Mouse (Mus musculus) forebrain, embryonic 14.5 days (tissue): ENCODE measurements around the gene Grik5. TPM values are rescaled to one million over a fixed set of nuclear protein-coding genes. Genes with fewer than 3 reads are reported as not detected.

Source experiments
- ATAC-seq: fragments of 200-750 bp; cut with Nextera tagmentation; 2 replicates; pipeline ENCODE4 v1.8.0; 2017; ENCODE audit warnings: mild to moderate bottlenecking, moderate library complexity
- DNase-seq: peaks from one replicate; pipeline ENCODE4 v3.0.0-alpha.2; 2015; ENCODE audit warnings: low spot score
- H3K27ac ChIP-seq: fragments of 300-500 bp; sonication (generic); 2 replicates; pipeline ENCODE4 v1.5.1; 2014; ENCODE audit warnings: low read depth, mild to moderate bottlenecking, control low read depth, low read length, moderate library complexity
- H3K27me3 ChIP-seq: fragments of 300-500 bp; sonication (generic); replicated peaks from 2 replicates; pipeline ENCODE4 v1.6.1; 2014; ENCODE audit warnings: low read length, control low read depth, mixed read lengths; ENCODE audit not compliant: control insufficient read depth, insufficient read depth
- H3K36me3 ChIP-seq: fragments of 300-500 bp; sonication (generic); 2 replicates; pipeline ENCODE4 v1.6.1; 2014; ENCODE audit warnings: low read length, control low read depth; ENCODE audit not compliant: control insufficient read depth, insufficient read depth
- H3K4me1 ChIP-seq: fragments of 300-500 bp; sonication (generic); 2 replicates; pipeline ENCODE4 v1.6.1; 2014; ENCODE audit warnings: antibody characterized with exemption, low read length, control low read depth; ENCODE audit not compliant: control insufficient read depth, insufficient read depth
- H3K4me2 ChIP-seq: fragments of 300-500 bp; sonication (generic); 2 replicates; pipeline ENCODE4 v1.6.1; 2014; ENCODE audit warnings: mild to moderate bottlenecking, control low read depth, low read length
- H3K4me3 ChIP-seq: fragments of 300-500 bp; sonication (generic); 2 replicates; pipeline ENCODE4 v1.5.1; 2014; ENCODE audit warnings: low read depth, low read length, control low read depth
- H3K9ac ChIP-seq: fragments of 300-500 bp; sonication (generic); 2 replicates; pipeline ENCODE4 v1.6.1; 2014; ENCODE audit warnings: mild to moderate bottlenecking, low read length, control low read depth, moderate library complexity
- H3K9me3 ChIP-seq: fragments of 300-500 bp; sonication (generic); replicated peaks from 2 replicates; pipeline ENCODE4 v1.6.1; 2016; ENCODE audit warnings: low read length, control low read depth, mixed read lengths; ENCODE audit not compliant: control insufficient read depth
- WGBS: fragments of 180-500 bp; shearing (Covaris S2); extraction: QIAGEN DNeasy Blood & Tissue Kit; methylation state at CpG from one replicate; pipeline ENCODE4 v1.1.7; 2014; 5-methylcytosine and 5-hydroxymethylcytosine counted together
- polyA plus RNA-seq: library from polyadenylated mRNA; unstranded; fragments of >200 nt; fragmentation: Nextera tagmentation; extraction: Ambion mirVana; gene quantifications from 2 replicates; pipeline ENCODE4 v1.2.1, GENCODE M21; 2014

Gene Grik5
- polyA plus RNA-seq, 1 experiment from 2014 or later: 11.2 TPM

DNA sequence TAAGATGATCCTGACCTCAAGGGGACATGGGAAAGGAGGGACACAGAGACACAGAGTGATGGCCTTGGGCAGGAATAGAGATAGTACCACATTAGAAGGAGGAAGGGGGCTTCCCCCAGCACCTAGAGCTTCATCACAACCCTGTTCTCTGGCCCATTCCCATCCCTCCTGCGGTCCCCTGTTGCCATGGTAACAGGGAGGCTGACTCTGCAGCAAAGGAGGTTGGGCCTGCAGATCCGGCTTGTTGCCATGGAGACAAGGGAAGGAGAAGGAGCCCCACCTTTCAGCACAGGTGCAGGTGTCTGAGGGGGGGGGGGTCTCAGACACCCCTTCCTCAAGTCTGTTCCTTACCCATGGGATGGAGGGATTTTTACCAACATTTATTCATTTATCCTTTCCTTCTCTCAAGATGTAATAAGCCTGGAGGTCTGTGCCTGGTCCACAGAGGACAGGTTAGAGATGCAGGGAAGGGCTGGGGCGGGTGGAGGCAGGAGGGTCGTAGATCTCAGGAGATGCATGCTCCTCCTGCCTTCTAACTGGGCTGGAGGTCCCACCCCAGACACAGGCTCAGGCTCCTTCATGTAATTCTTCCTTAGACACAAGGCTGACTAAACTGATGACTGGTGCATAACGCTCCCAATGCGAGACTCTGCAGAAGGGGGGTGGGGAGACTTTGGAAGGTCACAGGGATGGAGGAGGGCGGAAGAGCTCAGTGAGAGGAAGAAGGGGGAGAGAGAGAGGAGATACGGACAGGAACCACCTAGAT, 64.4 kb downstream of the Grik5 start:
- peak overlapping the region; percentile 93 for H3K27ac ChIP-seq
- H3K9ac ChIP-seq: peak overlapping the region; percentile 64
- H3K36me3 ChIP-seq: peaks cover 9% of the 10 kb centered on the region; the same call in 1 of the 2 replicates
- peak; percentile 40 for ATAC-seq
- H3K4me2 ChIP-seq: peak overlapping the region; percentile 66
- no peaks in the 10 kb centered on the region for H3K9me3 ChIP-seq
- WGBS: 8% methylated on average over 8 of the region's 8 CpGs
- DNase-seq: peak; percentile 95
- peaks cover 17% of the 10 kb centered on the region; the same call in 1 of the 2 replicates for H3K27me3 ChIP-seq
- peaks cover 56% of the 10 kb centered on the region for H3K4me1 ChIP-seq
- peak overlapping the region; percentile 22; the same call in 1 of the 2 replicates for H3K4me3 ChIP-seq

DNA sequence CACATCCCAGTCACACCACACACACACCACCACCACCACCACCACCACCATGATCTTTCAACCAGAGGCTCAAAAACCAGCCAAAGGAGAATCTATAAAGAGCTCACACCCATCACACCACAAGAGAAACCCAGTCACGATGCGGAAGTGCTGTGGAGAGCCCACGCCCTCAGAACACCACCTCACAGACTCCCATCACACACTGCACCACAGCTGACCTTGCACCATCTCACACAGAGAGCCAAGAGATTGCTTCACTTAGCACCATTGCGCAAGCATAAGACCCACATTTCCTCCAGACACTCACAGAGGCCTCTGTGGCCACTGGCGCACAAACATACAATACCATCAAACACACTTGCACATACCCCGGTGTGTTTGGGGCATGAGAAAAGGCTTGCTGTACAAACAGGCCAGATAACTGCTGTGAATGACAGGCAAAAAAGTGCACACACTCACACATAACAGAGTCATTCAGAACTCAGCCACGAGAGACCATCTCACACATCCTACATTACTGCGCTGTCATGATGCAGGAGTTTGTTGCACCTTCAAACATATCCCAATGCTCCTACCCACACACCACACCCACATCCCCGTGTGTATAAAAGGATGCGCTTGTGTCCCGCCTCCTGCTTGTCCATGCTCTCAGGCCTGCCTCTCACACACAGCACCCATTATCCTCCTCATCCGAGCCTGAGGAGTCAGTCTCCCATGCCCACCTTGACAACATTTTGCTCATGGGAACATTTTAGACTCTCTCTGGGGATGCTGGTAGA, 65.4 kb downstream of the Grik5 start:
- Histone ChIP-seq H3K4me2 (no peak overlapping the region), H3K9me3 (no peaks in the 10 kb centered on the region), H3K9ac (no peak overlapping the region), H3K4me3 (no peak overlapping the region), H3K4me1 (peaks cover 56% of the 10 kb centered on the region), H3K27me3 (peaks cover 17% of the 10 kb centered on the region; the same call in 1 of the 2 replicates), H3K27ac (peak overlapping the region; percentile 93), H3K36me3 (peaks cover 5% of the 10 kb centered on the region; the same call in 1 of the 2 replicates)
- ATAC-seq: no peak
- WGBS: 83% methylated on average over 12 of the region's 12 CpGs
- no peak for DNase-seq

DNA sequence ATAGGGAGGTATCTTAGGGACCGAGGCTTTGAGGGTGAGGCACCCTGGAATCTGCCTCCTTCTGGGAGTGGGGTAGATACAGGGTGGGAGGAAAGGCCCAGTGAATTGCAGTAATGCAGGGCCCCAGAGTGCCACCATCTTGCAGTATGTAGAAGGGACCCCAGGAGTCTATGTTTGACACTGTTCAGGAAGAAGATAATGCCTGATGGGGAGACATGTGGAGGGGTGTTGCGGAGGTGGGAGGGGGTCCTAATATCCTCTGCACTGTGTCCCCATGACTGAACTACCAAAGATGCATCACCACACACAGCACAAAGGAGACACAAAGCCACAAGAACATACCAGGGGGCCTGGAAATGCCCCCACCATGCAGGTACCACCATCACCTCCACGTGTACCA, 66.0 kb downstream of the Grik5 start:
- Histone ChIP-seq H3K36me3 (no peaks in the 10 kb centered on the region), H3K4me2 (peak overlapping the region; percentile 90), H3K9me3 (no peaks in the 10 kb centered on the region), H3K4me1 (peaks cover 56% of the 10 kb centered on the region), H3K27ac (peak overlapping the region; percentile 93), H3K9ac (peak overlapping the region; percentile 86), H3K27me3 (peaks cover 11% of the 10 kb centered on the region; the same call in 1 of the 2 replicates), H3K4me3 (peak overlapping the region; percentile 65)
- ATAC-seq: peak; percentile 22; the same call in 1 of the 2 replicates
- no peak for DNase-seq
- WGBS: 68% methylated on average over 3 of the region's 3 CpGs

DNA sequence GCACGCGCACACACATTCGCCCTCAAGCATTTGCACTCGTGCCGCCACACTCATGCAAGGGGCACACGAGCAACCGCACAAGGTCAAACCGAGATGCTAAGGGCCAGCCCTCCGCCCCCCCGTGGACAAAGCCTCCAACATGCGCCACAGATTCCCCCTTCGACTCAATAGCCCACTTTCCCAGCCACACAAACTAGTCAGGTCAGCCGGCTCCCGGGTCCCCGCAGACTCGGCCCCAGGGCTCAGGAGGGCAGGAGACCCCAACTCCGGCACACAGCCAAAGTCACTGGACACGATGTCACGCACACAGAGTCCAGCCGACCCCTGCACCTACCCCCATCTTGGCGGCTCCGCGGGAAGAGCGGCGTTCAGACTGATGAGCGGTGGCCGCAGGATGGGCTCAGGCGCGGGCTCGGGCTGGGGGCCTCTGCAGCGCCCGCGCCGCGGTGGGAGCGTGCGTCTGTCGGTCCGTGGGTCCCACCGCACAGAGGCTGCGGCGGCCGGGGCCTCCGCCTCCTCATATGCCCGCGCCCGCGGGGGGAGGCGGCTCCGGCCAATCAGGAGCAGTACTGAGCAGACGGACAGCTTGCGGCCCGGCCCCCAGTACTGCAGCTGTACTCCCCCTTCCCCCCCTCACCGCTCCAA, 66.6 kb downstream of the Grik5 start, which contains the start of gene Atp1a3:
Gene Atp1a3 (minus strand): TSS at position 538 of the 645 bp plus-strand sequence.
- under 1% methylated on average over 52 of the region's 54 CpGs for WGBS
- DNase-seq: peak; percentile 89

DNA sequence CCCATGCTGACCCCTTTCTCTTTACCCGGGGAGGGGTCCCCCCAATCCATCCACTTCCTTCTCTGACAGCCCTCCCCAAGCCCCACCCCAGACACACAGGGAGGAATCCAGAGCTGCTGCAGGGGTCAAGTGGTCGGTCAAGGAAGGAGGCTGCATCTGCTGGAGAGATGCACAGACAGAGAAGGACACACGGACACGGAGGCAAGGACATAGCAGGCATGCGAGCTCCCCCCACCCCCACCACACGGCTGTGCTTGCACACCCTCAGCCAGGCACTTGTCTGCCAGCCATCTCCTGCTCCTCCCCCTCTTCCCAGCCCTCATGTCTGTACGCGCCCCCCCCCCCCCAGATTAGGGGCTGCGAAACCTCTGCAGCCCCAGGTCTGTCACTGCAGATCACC, 67.3 kb downstream of the Grik5 start:
- Histone ChIP-seq H3K27me3 (0 out of 2 replicates have a peak, but pooled peaks cover 6% of the 10 kb centered on the region), H3K9me3 (no peaks in the 10 kb centered on the region), H3K4me2 (peak overlapping the region; percentile 90), H3K36me3 (peaks cover 12% of the 10 kb centered on the region), H3K27ac (peak overlapping the region; percentile 93), H3K9ac (peak overlapping the region; percentile 86), H3K4me3 (peak overlapping the region; percentile 65), H3K4me1 (peaks cover 45% of the 10 kb centered on the region)
- ATAC-seq: no peak
- DNase-seq: peak; percentile 25
- WGBS: 34% methylated on average over 7 of the region's 9 CpGs

More for the DNA sequence above, 66.6 kb downstream of the Grik5 start, which contains the start of gene Atp1a3:
- ATAC-seq: peak; percentile 89
- H3K27ac ChIP-seq: peak within 1 kb of the TSS; percentile 93
- H3K27me3 ChIP-seq: 0 out of 2 replicates have a peak, but pooled peaks cover 8% of the 10 kb centered on the region
- H3K36me3 ChIP-seq: peaks cover 5% of the 10 kb centered on the region
- H3K4me1 ChIP-seq: peaks cover 52% of the 10 kb centered on the region
- H3K4me2 ChIP-seq: peak within 1 kb of the TSS; percentile 90
- H3K9me3 ChIP-seq: no peaks in the 10 kb centered on the region
- peak within 1 kb of the TSS; percentile 86 for H3K9ac ChIP-seq
- peak within 1 kb of the TSS; percentile 65 for H3K4me3 ChIP-seq

DNA sequence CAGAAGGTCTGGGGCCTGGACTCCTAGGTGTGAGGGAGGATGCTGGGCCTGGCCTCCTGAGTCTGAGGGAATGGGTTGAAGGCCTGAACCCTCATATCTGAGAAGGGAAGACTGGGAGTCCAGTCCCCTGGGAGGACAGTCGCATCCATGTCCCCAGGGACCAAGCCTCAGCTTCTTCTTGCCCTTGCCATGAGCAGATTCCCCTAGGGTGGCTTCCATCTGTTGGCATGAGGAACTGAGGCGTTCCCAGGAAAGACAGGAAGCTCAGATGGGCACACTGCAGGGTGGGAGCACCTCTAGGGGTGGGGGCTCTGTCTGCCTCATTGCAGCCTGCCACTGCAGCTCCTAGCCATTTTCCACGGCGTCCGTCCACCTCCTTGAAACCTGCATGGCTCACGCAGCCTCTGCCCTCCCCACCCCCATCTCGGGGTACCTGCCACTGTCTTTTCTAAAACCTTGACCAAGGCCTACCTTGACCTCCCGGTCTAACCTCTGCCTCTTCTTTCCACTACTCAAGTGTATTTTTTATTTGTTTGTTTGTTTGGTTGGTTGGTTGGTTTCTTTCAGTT, 68.2 kb downstream of the Grik5 start:
- Histone ChIP-seq H3K36me3 (peaks cover 18% of the 10 kb centered on the region), H3K4me2 (peak overlapping the region; percentile 90), H3K4me1 (peaks cover 39% of the 10 kb centered on the region), H3K9ac (peak overlapping the region; percentile 45), H3K27me3 (no peaks in the 10 kb centered on the region), H3K27ac (0 out of 2 replicates have a peak overlapping the region, but pooled peaks have one; percentile 18), H3K4me3 (peak overlapping the region; percentile 65), H3K9me3 (no peaks in the 10 kb centered on the region)
- 83% methylated on average over 8 of the region's 8 CpGs for WGBS
- ATAC-seq (no peak), DNase-seq (no peak)

DNA sequence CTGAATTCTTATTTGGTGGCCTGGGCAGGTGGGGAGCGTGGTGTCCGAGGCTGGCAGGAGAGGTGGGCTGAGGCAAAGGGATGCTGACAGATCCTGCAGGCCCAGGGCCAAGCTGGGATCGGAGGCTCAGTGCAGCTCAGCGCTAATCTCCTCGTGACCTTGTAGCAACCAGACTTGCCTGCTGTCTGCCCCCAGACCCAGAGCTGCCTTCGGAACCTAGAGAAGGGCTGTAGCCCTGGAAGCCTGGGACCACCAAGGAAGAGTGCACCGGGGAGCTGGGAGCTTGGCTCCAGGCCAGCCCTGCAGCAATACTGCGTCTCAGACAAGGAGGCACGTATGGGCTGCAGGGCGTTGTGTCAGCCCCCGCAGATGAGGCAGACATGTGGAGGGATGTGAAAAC, 68.9 kb downstream of the Grik5 start:
- H3K4me1 ChIP-seq: peaks cover 33% of the 10 kb centered on the region
- H3K27ac ChIP-seq: no peak overlapping the region
- DNase-seq (peak; percentile 38), ATAC-seq (no peak)
- H3K27me3 ChIP-seq: no peaks in the 10 kb centered on the region
- peak overlapping the region; percentile 65 for H3K4me3 ChIP-seq
- H3K9ac ChIP-seq: peak overlapping the region; percentile 45
- H3K9me3 ChIP-seq: no peaks in the 10 kb centered on the region
- 19% methylated on average over 11 of the region's 11 CpGs for WGBS
- H3K4me2 ChIP-seq: peak overlapping the region; percentile 90
- peaks cover 23% of the 10 kb centered on the region for H3K36me3 ChIP-seq

DNA sequence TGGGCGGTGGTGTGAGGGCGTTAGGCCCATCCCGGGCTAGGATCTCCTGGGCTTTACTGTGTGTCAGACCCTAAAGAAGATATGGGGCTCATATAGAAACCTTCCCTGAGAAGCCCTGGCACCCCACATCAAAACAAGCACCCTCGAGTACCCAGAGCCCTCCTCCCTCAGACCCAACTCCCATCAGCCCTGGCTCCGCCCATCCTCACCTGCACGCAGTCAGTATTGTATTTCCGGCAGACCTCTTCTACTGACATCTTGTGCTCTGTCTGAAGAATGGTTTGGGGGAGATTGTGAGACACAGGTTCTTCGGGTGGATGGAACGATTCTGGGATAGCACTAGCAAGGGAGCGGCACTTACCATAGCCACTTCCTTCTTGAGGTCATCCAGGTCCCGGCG, 71.4 kb downstream of the Grik5 start:
- 80% methylated on average over 12 of the region's 12 CpGs for WGBS
- Histone ChIP-seq H3K27me3 (no peaks in the 10 kb centered on the region), H3K9ac (no peak overlapping the region; the same call in 1 of the 2 replicates), H3K4me1 (peaks cover 13% of the 10 kb centered on the region), H3K4me3 (no peak overlapping the region), H3K27ac (no peak overlapping the region), H3K9me3 (no peaks in the 10 kb centered on the region), H3K4me2 (no peak overlapping the region), H3K36me3 (peaks cover 41% of the 10 kb centered on the region)
- no peak for DNase-seq
- ATAC-seq: no peak
